10 mouse cellular contexts compared by ENCODE assay signal in genomic region chr16:76365790-76366406, GRCm38 (mm10). TPM values are rescaled to one million over a fixed set of nuclear protein-coding genes. Genes with fewer than 3 reads are reported as not detected.
A peak's percentile ranks its signal among the peaks of the same experiment; 100 is the strongest.
DNase-seq lines count a peak whose midpoint lies in the region; ATAC-seq and TF ChIP-seq lines count a peak whose summit lies in the region.
"Had no signal": no experiment of that assay in that cellular context is flagged by ENCODE, and none has a peak within 500 bp of the region (broad histone marks: within the 10 kb centered on the region; RNA-seq: fewer than 3 reads in every experiment).

No protein-coding gene starts in this region.

- H3K27me3 ChIP-seq in kidney, embryonic 15.5 days = no peaks in the 10 kb centered on the region
- H3K27me3 ChIP-seq in megakaryocyte, embryonic 14.5 days (replicated peaks) = no peaks in the 10 kb centered on the region
- H3K27me3 ChIP-seq: heart, embryonic 15.5 days; limb, embryonic 15.5 days had no signal

- H3K9ac ChIP-seq in kidney, embryonic 15.5 days = no peak overlapping the region
- H3K9ac ChIP-seq: heart, embryonic 15.5 days; limb, embryonic 15.5 days had no signal

- no peak overlapping the region for H3K4me3 ChIP-seq in kidney, embryonic 15.5 days (replicated peaks)
- peak overlapping the region; percentile 47 for H3K4me3 ChIP-seq in bone marrow macrophage, adult 2 months (ENCODE audit: insufficient read depth, low read length)
- H3K4me3 ChIP-seq in megakaryocyte, embryonic 14.5 days (replicated peaks) = peak overlapping the region; percentile 89
- H3K4me3 ChIP-seq: heart, embryonic 15.5 days; limb, embryonic 15.5 days had no signal

- no peak for TF ChIP-seq CTCF in bone marrow macrophage, adult 2 months (IDR thresholded peaks at IDR 0.05; ENCODE audit: low read depth, low read length)

- TF ChIP-seq POLR2A in bone marrow macrophage, adult 2 months (IDR thresholded peaks at IDR 0.05; ENCODE audit: borderline replicate concordance, low read depth, low read length) = no peak

- no peak for DNase-seq in kidney, adult 18-20 months
- peak; percentile 62 for DNase-seq in thymus, postnatal 14 days
- DNase-seq in cerebellum, postnatal 10 days = no peak
- DNase-seq in cerebellum, adult 9-10 months = no peak
- no peak for DNase-seq in adrenal gland, postnatal 10 days

- 0 out of 2 replicates have a peak overlapping the region, but pooled peaks have one; percentile 60 for H3K27ac ChIP-seq in kidney, embryonic 15.5 days
- H3K27ac ChIP-seq in bone marrow macrophage, adult 2 months (ENCODE audit: insufficient read depth, low read depth, low read length) = peak overlapping the region; percentile 59
- H3K27ac ChIP-seq: heart, embryonic 15.5 days; limb, embryonic 15.5 days had no signal

- H3K9me3 ChIP-seq in kidney, embryonic 15.5 days (replicated peaks) = no peaks in the 10 kb centered on the region
- no peaks in the 10 kb centered on the region for H3K9me3 ChIP-seq in megakaryocyte, embryonic 14.5 days
- H3K9me3 ChIP-seq: heart, embryonic 15.5 days; limb, embryonic 15.5 days had no signal

- WGBS in kidney, embryonic 15.5 days = 65% methylated on average over 17 of the region's 17 CpGs

- peaks cover 68% of the 10 kb centered on the region for H3K4me1 ChIP-seq in kidney, embryonic 15.5 days
- H3K4me1 ChIP-seq in bone marrow macrophage, adult 2 months (ENCODE audit: control insufficient read depth, insufficient read depth, low read length) = peaks cover 43% of the 10 kb centered on the region
- H3K4me1 ChIP-seq in megakaryocyte, embryonic 14.5 days = peaks cover 81% of the 10 kb centered on the region

- no peak overlapping the region for H3K4me2 ChIP-seq in kidney, embryonic 15.5 days
- H3K4me2 ChIP-seq: heart, embryonic 15.5 days; limb, embryonic 15.5 days had no signal

- peaks cover 9% of the 10 kb centered on the region; the same call in 1 of the 2 replicates for H3K36me3 ChIP-seq in kidney, embryonic 15.5 days
- peaks cover 45% of the 10 kb centered on the region for H3K36me3 ChIP-seq in megakaryocyte, embryonic 14.5 days (replicated peaks; ENCODE audit: low read length)
- H3K36me3 ChIP-seq: heart, embryonic 15.5 days had no signal

- ATAC-seq in kidney, embryonic 15.5 days (replicated peaks; ENCODE audit: low FRiP score) = no peak

RNA-seq across cellular contexts. Expression of gene Nrip1, which starts 7.7 kb away (rescaled TPM):
- 55.0 and 58.3 TPM in 2 replicates for polyA plus RNA-seq in kidney, embryonic 15.5 days (2015; fragmentation: Nextera tagmentation; extraction: Ambion mirVana)
- 9.2 and 9.6 TPM in 2 replicates for polyA plus RNA-seq in bone marrow macrophage, adult 2 months (2012; ENCODE audit: insufficient read depth, insufficient read length, missing spikeins)
- 0.60 and 3.0 TPM in 2 replicates for polyA plus RNA-seq in megakaryocyte, embryonic 14.5 days (2012; ENCODE audit: insufficient read depth, low replicate concordance)
- total RNA-seq in adrenal gland, postnatal 10 days (2021) = 10 to 100 TPM; 45.2 to 64.7 TPM
